Mouse (Mus musculus) lung, embryonic 16.5 days (tissue): ENCODE results near the gene Adamts2. TPM values are rescaled to one million over a fixed set of nuclear protein-coding genes. Genes with fewer than 3 reads are reported as not detected.

Experiments used
- ATAC-seq: fragments of 200-750 bp; cut with Nextera tagmentation; 2 replicates; pipeline ENCODE4 v1.8.0; 2017; ENCODE audit warnings: low read depth, mild to moderate bottlenecking, moderate library complexity
- H3K27ac ChIP-seq: fragments of 300-500 bp; sonication (generic); 2 replicates; pipeline ENCODE4 v1.5.1; 2014; ENCODE audit warnings: mild to moderate bottlenecking, control low read depth, low read length
- H3K27me3 ChIP-seq: fragments of 300-500 bp; sonication (generic); 2 replicates; pipeline ENCODE4 v1.6.1; 2014; ENCODE audit warnings: low read depth, low read length, mixed read lengths; ENCODE audit not compliant: control insufficient read depth, insufficient read depth
- H3K36me3 ChIP-seq: fragments of 300-500 bp; sonication (generic); 2 replicates; pipeline ENCODE4 v1.6.1; 2014; ENCODE audit warnings: low read length; ENCODE audit not compliant: control insufficient read depth, insufficient read depth
- H3K4me1 ChIP-seq: fragments of 300-500 bp; sonication (generic); replicated peaks from 2 replicates; pipeline ENCODE4 v1.6.1; 2014; ENCODE audit warnings: low read length, mixed read lengths; ENCODE audit not compliant: control insufficient read depth, insufficient read depth
- H3K4me2 ChIP-seq: fragments of 300-500 bp; sonication (generic); 2 replicates; pipeline ENCODE4 v1.6.1; 2014; ENCODE audit warnings: low read depth, low read length, control low read depth
- H3K4me3 ChIP-seq: fragments of 300-500 bp; sonication (generic); 2 replicates; pipeline ENCODE4 v1.5.1; 2014; ENCODE audit warnings: mild to moderate bottlenecking, low read length, control low read depth
- H3K9ac ChIP-seq: fragments of 300-500 bp; sonication (generic); 2 replicates; pipeline ENCODE4 v1.6.1; 2014; ENCODE audit warnings: low read length, control low read depth
- H3K9me3 ChIP-seq: fragments of 300-500 bp; sonication (generic); 2 replicates; pipeline ENCODE4 v1.6.1; 2016; ENCODE audit warnings: low read length; ENCODE audit not compliant: control insufficient read depth
- WGBS: fragments of 180-500 bp; shearing (Covaris S2); extraction: QIAGEN DNeasy Blood & Tissue Kit; methylation state at CpG from one replicate; pipeline ENCODE4 v1.1.7; 2014; 5-methylcytosine and 5-hydroxymethylcytosine counted together
- polyA plus RNA-seq: library from polyadenylated mRNA; unstranded; fragments of >200 nt; fragmentation: Nextera tagmentation; extraction: Ambion mirVana; gene quantifications from 2 replicates; pipeline ENCODE4 v1.2.1, GENCODE M21; 2015

The Adamts2 gene
- polyA plus RNA-seq, 1 experiment from 2014 or later: 14.0 TPM

DNA sequence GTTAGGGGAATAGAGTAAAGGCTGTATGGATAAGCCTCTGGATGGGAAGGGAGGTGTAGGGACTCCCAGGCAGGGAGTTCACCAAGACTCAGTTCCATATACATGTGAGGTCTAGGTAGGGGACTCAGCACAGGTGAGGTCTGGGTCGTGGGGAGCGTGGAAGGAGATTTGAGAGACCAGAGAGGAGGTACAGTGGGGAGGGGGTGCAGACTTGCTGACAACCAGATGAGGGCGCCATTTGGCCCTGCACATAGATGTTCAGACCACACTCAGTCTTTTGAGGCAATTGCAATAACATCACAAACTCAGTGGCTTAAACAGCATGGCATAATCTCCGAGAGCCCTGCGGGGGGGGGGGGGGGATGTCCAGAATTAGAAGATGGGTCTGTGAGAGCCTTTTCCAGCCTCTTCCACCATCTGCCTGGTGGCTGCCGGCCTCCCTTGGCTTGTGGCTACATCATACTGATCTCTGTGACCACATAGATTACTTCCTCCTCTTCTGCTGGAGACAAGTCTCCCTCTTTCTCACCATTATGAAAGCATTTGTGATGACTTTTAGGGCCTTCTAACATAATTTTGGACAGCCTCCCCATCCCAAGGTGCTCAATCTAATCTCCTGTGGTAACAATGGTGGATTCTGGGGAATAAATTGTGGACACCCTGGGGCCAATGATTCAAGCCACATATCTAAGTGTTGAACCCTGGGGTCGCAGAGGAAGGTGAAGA, 71.8 kb downstream of the Adamts2 start:
- no peak for ATAC-seq

GRCm38 (mm10) chr11:50674390-50674789, 72.5 kb downstream of the Adamts2 start:
- 66% methylated on average over 9 of the region's 9 CpGs for WGBS
- peak; percentile 50; the same call in 1 of the 2 replicates for ATAC-seq
- Histone ChIP-seq H3K4me3 (no peak overlapping the region), H3K9ac (no peak overlapping the region), H3K4me1 (peaks cover 21% of the 10 kb centered on the region), H3K27ac (no peak overlapping the region), H3K4me2 (no peak overlapping the region), H3K9me3 (no peaks in the 10 kb centered on the region), H3K36me3 (no peaks in the 10 kb centered on the region), H3K27me3 (no peaks in the 10 kb centered on the region)

More for the DNA sequence above, 71.8 kb downstream of the Adamts2 start:
- H3K36me3 ChIP-seq: no peaks in the 10 kb centered on the region
- WGBS: 65% methylated on average over 6 of the region's 7 CpGs
- no peak overlapping the region for H3K4me3 ChIP-seq
- no peak overlapping the region for H3K4me2 ChIP-seq
- no peaks in the 10 kb centered on the region for H3K27me3 ChIP-seq
- peaks cover 21% of the 10 kb centered on the region for H3K4me1 ChIP-seq
- no peak overlapping the region for H3K9ac ChIP-seq
- H3K27ac ChIP-seq: no peak overlapping the region
- no peaks in the 10 kb centered on the region for H3K9me3 ChIP-seq

GRCm38 (mm10) chr11:50678650-50679049, 76.8 kb downstream of the Adamts2 start:
- 89% methylated on average over 10 of the region's 10 CpGs for WGBS
- Histone ChIP-seq H3K27ac (no peak overlapping the region), H3K4me2 (no peak overlapping the region), H3K27me3 (no peaks in the 10 kb centered on the region), H3K4me1 (peaks cover 3% of the 10 kb centered on the region; the same call in 1 of the 2 replicates), H3K4me3 (no peak overlapping the region), H3K36me3 (no peaks in the 10 kb centered on the region), H3K9me3 (no peaks in the 10 kb centered on the region), H3K9ac (no peak overlapping the region)
- ATAC-seq: no peak

- no peak for ATAC-seq
- no peak overlapping the region for H3K4me3 ChIP-seq
- no peaks in the 10 kb centered on the region for H3K9me3 ChIP-seq
- H3K4me1 ChIP-seq: no peaks in the 10 kb centered on the region
- no peak overlapping the region for H3K9ac ChIP-seq
- H3K27me3 ChIP-seq: no peaks in the 10 kb centered on the region
- no peak overlapping the region for H3K27ac ChIP-seq
- WGBS: 82% methylated on average over 7 of the region's 7 CpGs
- H3K36me3 ChIP-seq: no peaks in the 10 kb centered on the region
- H3K4me2 ChIP-seq: no peak overlapping the region
Observed at GRCm38 (mm10) chr11:50681940-50682339, 80.1 kb downstream of the Adamts2 start.

- 75% methylated on average over 2 of the region's 2 CpGs for WGBS
- ATAC-seq: no peak
- no peaks in the 10 kb centered on the region for H3K4me1 ChIP-seq
- H3K4me3 ChIP-seq: no peak overlapping the region
- no peak overlapping the region for H3K27ac ChIP-seq
- no peaks in the 10 kb centered on the region for H3K36me3 ChIP-seq
- H3K27me3 ChIP-seq: no peaks in the 10 kb centered on the region
- no peak overlapping the region for H3K4me2 ChIP-seq
- no peak overlapping the region for H3K9ac ChIP-seq
- H3K9me3 ChIP-seq: no peaks in the 10 kb centered on the region
Observed at GRCm38 (mm10) chr11:50683821-50684220, 81.9 kb downstream of the Adamts2 start.

DNA sequence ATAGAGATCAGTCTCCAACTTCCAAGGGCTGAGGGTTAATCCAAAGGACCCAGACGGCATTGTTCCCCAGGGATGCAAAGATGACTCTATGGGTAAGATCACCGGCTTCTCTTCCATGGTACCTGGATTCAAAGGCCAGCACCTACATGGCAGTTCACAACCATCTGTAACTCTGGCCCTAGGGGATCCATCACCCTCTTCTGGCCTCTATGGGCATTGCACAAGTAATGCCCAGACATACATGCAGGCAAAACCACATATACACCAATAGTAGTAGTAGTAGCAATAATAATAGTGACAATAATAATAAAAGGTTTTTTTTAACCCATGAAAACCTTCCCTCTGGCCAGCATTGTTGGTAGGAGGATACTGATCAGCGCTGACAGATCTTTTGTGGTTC, 86.7 kb downstream of the Adamts2 start:
- Histone ChIP-seq H3K27me3 (no peaks in the 10 kb centered on the region), H3K4me2 (no peak overlapping the region), H3K4me3 (no peak overlapping the region), H3K4me1 (no peaks in the 10 kb centered on the region), H3K9me3 (no peaks in the 10 kb centered on the region), H3K27ac (no peak overlapping the region), H3K9ac (no peak overlapping the region), H3K36me3 (no peaks in the 10 kb centered on the region)
- no peak for ATAC-seq
- 84% methylated on average over 3 of the region's 3 CpGs for WGBS

DNA sequence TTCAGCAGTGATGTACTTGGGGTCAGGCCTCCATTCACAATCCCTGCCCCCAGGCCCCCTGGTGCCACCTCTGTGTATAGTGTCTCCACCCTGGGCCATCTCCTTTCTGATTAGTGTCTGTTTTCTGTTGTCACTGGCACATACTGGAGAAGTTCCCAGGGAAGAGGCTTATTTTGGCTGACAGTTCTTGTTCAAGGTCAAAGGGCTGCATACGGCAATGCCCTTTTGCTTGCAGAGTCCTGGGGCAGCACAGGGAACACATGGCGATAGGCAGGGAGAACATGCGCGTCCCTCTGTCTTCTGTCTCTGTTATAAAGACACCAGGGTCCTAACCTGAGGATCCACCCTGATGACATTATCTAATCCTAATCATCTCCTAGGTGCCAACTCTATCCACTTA, 87.8 kb downstream of the Adamts2 start:
- 93% methylated on average over 4 of the region's 4 CpGs for WGBS
- H3K36me3 ChIP-seq: no peaks in the 10 kb centered on the region

GRCm38 (mm10) chr11:50699971-50700370, 98.1 kb downstream of the Adamts2 start:
- H3K27ac ChIP-seq: no peak overlapping the region

More for the DNA sequence above, 87.8 kb downstream of the Adamts2 start:
- Histone ChIP-seq H3K4me1 (no peaks in the 10 kb centered on the region), H3K27me3 (no peaks in the 10 kb centered on the region), H3K9me3 (no peaks in the 10 kb centered on the region), H3K4me3 (no peak overlapping the region), H3K4me2 (no peak overlapping the region), H3K9ac (no peak overlapping the region), H3K27ac (no peak overlapping the region)
- ATAC-seq: no peak

DNA sequence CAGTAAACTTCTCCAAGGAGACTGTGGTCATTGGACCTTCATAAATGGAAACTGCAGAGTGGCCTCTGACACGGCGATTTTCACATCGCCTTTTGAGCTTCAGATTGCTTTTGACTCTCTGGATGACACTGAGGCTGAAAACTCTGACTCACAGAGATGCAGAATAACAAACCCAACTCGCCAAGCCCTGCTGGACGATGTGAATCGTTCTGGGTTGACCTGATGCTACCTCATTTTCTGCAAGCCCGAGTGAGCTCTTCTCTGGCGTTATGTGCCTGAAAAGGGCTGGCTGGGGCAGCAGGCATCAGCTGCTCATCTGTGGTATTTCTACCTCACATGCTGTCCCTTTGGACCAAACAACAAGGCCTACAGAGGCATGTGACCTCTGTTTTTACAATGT, 98.6 kb downstream of the Adamts2 start:
- ATAC-seq: no peak
- H3K4me3 ChIP-seq: no peak overlapping the region
- no peaks in the 10 kb centered on the region for H3K27me3 ChIP-seq
- no peaks in the 10 kb centered on the region for H3K4me1 ChIP-seq
- no peak overlapping the region for H3K9ac ChIP-seq
- no peaks in the 10 kb centered on the region for H3K36me3 ChIP-seq
- no peaks in the 10 kb centered on the region for H3K9me3 ChIP-seq
- no peak overlapping the region for H3K27ac ChIP-seq
- no peak overlapping the region for H3K4me2 ChIP-seq
- 85% methylated on average over 8 of the region's 8 CpGs for WGBS

More at GRCm38 (mm10) chr11:50699971-50700370, 98.1 kb downstream of the Adamts2 start:
- no peaks in the 10 kb centered on the region for H3K4me1 ChIP-seq
- no peak for ATAC-seq
- no peaks in the 10 kb centered on the region for H3K36me3 ChIP-seq
- H3K9me3 ChIP-seq: no peaks in the 10 kb centered on the region
- H3K27me3 ChIP-seq: no peaks in the 10 kb centered on the region
- WGBS: 74% methylated on average over 12 of the region's 12 CpGs
- H3K4me2 ChIP-seq: no peak overlapping the region
- no peak overlapping the region for H3K4me3 ChIP-seq
- H3K9ac ChIP-seq: no peak overlapping the region
